Mouse (Mus musculus): ENCODE measurements around the gene Slc5a5.

Gene Slc5a5

DNA sequence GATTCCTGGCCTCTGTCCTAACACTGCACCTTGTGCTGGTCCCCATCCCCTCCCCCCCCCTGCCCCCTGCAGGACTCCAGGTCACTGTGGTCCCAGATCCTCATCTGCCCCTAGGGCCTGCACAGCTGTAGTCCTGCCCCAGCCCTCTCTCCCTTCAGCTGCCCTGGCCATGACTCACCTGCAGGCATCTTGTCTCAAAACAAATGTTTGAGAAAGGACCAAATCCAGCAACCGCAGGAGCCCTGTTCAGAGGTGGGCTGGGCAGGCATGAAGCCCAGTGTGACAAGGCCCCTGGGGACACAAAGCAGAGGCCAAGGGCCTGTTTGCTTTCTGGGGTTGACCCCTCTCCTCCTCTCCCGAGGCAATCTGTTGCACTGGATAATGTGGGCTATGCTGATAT is 14.4 kb downstream of the Slc5a5 start:
- DNase-seq: no peak

DNA sequence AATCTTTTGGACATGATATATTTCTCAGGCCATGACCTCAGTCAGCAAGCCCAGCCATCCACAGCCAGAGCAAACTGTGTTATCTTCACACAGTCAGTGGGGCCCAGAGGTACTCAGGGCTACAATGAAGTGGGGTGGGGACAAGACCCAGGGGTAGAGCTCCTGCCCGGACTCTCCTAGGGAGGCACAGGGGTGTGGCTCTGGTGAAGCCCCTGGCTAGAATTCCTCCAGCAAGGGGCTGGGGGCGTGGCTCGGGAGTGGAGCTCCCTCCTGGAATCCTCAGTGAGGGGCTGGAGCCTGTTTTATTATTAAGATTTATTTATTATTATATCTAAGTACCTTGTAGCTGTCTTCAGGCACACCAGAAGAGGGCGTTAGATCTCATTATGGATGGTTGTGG is 16.2 kb downstream of the Slc5a5 start:
- no peak for DNase-seq

DNA sequence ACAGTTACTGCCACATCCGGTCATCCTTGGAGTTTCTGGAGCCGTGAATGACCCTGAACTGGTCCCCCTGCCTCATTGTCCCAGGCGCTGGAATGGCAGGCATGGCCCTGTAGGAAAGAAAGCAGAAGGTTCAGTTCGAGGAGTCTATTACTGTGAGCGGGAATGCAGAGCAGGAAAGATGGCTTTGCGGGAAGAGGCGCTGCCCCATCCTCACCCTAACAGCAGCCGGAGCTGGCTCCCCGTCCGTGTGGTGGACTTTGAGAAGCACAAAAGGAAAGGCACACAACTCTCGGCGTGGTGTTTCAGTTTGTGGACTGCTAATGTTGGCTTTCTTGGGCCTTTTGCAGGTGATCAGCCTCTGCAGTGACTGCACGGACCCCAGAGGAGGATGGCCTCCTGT is 18.1 kb downstream of the Slc5a5 start:
- DNase-seq: no peak

DNA sequence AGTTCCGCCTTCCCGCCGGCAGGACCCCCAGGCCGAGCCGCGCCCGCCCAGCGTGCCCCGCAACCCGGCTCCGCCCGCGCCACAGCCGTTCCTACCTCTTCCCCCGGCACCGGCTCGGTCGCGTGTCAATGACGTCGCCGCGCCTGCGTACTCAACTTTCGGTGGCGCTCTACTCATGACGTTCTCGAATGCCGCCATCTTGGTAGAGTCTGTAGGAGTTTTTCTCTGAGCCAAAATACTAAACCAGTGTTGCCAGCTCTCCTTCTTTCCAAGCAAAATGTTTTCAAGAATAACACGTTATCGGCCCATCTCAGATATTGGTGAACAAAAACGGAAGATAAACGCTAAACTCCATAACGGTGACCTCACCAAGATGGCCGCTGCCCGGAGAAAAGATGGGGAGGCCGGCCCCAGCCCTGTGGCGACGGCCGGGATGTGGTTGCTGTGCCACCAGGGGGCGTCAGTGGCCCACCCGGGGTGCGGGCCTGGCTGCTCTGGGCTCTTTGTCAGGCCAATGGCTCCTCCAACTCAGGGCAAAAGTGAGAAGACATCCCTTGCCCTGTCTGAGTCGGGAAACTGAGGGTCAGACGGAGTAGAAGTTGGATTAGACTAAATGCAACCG is 19.1 kb downstream of the Slc5a5 start, which contains the start of gene Ccdc124:
TSS of gene Ccdc124 (minus strand) at position 572 of the 622 bp plus-strand sequence.
- peak; percentile 96 for DNase-seq

DNA sequence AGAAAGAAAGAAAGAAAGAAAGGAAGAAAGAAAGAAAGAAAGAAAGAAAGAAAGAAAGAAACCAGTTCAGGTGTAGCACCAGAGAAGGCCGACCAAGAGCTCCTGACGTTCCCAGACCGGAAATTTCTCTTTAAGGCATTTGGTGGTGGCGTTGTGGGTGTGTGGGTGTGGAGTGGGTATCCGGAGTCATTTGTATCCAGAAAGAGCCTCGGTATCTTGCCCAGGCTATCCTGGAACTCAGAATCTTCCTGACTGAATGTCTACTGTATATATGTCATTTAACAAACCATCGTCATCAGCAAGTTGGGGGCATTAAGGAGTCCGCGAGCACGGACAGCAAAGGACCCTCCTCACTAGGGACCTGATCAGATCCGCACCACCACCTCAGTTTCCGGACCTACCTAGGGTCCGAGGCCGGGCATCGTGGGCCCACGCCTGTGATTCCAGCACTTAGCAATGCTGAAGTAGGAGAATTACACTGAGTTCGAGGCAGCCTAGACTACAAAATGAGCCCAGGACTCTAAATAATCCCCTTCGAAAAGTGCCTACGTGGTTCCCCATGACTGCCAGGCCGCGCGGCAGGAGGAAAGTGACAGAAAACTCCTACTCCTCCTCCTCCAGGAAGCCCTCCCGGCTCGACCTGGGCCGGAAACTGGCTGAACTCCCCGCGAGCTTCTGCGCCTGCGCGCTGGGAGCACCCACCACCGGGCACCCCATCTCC is 19.8 kb downstream of the Slc5a5 start:
- DNase-seq: no peak

DNA sequence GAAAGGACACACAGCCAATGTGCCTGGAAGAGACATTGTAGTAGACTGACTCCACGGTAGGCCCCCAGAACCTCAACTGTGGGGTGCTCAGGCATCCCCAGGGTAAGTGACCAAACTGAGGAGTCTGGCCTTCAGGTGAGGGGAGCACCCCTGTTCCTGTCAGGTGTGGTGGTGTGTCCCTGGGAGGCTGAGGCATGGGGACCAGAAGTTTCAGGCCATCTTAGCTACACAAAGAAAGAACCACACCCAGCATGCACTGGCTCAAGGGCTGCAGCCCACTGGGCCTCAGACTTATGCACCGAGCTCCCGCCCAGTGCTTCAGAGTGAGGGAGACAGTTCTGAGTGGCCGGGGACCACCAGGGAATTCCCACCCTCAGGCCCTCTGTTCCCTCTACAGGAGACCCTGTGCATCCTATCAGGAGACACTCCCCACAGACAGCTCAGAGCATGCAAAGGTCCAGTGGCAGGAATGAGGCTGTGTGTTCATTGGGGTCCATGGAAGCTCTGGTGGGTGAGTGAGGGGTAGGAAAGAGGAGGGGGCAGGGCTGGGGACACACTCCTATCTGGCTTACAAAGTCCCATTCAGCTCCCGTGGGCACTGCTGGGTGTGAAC is 21.3 kb downstream of the Slc5a5 start:
- no peak for DNase-seq

DNA sequence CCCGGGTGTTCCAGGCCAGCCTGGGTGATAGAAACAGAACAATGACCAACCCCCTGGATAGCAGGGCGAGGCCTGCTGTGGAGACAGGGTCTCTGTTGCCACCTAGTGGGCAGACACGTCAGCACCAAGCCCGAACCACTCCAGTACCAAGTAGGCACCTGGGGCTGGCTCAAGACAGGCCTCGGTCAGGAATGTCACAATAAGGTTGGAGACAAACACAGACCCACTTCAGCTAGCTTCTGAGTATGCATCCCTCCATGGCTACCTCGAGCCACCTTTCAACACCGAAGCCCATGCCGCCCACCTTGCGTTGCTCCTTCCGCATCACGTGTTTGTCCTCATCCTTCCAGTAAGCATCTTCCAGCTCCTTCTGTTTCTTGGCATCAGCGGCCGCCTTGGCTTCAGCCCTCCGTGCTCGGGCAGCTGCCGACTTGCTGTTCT is 22.9 kb downstream of the Slc5a5 start:
- DNase-seq: peak; percentile 91

DNA sequence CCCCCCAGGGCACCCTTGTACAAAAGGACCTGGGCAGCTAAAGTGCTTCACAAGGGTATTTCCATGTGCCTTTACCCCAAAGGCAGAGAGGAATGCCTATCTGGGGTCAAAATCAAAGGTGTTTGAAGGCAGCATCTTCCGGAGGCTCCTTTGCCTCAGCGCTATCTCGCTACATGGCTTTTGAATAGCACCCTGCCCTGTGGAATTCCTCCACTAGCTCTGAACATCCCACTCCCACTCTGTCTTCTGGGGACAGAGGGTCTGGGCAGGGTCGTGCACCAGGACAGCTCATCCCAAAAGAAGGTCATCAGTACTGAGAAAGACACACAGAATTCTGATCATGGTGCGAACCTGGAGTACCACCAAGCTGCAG is 23.4 kb downstream of the Slc5a5 start:
- DNase-seq: no peak

DNA sequence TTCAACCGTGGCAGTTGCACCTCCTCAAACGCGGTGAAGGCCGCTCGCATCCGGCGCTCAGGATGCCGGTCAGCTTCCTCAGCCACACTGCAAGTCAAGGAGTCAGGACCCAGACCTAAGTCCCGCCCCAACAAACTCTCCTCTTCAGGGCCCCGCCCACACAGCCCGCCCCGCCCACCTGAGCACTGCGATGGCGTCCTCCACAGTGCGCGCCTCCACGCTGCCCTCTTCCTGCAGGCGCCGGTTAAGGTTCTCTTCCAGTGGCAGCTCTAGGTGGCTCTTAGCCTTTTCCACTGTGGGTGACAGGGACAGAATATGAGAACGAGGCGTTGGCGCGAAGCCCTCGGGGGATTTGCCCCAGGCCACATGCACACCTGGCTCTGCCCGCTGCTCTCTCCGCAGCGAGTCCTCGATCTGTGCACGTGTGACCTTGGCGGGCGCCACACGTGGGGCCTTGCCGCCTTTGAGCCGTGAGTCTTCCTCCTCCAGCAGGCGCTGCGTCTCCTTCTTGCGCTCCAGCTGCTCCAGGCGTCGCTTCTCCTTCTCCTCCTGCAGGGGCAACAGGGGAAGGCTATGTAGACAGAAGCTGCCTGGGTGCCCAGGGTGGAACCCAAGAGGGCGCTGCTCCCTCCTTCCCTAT is 23.9 kb downstream of the Slc5a5 start:
- peak; percentile 75 for DNase-seq

DNA sequence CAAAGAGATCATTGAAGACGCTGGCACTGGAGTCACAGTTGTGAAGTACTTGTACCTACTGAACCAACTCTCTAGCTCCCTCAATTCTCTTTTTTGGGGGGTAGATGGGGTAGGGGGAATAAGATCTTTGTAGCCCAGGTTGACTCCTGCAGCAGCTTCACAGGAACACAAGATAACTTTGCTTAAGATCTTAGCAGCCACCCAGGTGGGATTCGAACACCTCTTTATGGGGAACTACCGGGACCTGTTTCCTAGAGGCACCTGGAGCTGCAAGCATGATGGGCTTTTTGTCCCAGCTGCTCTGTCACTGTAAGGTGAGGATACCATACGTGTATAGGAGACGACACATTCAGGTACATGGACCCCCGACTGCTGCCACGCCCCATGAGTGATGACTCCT is 26.0 kb downstream of the Slc5a5 start:
- DNase-seq: no peak

DNA sequence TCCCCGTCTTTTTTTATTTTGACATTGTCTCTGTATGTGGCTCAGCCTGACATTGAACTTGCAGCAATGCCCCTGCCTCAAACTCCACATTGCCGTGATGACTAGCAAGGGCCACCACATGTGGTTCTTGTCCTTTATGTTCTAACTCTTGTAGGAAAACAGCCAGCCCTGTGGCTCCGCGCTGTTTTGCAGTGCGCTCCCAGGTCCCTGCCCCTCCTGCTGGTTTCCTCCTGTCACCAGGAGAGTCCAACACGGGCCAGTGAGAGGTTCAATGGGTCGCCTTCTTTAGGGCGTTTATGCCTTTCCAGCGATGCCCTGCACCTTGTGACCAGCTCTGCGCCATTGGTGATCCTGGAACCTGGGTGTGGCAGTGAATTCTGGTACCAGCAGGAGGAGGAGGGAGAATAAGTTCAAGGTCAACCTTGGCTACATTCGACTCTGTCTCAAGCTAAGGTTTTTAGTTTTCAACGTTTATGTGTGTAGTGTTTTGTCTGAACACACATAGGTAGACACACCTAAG is 26.5 kb downstream of the Slc5a5 start:
- DNase-seq: no peak

DNA sequence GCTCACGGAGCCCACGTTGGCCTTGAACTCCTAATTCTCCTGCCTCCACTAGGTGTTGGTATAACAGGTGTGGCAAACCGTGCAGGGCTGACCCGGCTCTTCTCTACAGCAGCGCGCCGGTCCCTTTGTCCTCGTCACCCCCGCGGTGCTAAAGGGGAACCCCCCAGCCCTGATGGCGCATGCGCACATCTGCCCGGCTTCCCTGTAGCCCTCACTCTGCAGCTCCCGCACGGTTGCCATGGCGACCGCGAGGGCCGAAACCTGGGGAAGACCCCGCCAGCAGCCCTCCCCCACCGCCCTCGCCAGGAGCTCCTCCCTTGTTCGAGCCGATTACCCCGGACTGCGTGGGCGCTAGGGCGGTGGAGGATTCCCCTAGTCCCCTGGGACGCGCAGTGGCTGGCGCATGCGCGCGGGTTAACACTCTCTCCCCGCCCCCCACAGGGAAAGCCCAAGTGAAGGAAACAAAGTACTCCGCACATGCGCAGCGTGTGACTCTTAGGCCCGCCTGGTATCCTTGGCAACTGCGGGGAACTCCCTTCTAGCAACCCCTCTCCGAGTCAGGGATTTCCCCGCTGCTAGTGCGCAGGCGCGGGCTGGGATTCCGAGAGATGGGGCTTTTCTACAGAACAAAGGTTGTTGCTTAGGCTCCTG is 27.1 kb downstream of the Slc5a5 start:
- peak; percentile 100 for DNase-seq

DNA sequence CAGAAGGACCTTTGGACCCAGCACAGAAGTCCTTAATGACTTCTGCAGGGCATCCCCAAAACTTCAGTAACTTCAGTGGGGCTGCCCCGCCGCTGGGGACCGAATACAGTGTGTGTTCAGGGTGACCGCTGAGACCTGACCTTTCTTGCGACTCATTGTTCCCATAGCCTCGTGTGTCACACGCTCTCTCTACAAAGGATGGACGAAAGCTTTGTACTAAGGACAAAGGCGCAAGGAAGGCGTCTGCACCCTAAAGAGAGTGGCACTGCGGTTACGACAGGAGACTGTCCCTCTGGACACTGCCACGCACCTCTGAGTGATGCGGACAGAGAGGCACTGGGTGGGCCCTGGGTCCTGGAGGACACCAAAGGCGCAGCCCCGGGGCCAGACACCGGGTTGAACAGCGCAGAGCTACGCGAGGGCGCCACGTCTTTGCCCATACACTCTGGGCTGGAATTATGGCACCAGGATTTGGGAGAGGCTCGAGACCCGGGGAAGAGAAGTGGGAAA is 27.8 kb downstream of the Slc5a5 start:
- DNase-seq: no peak

DNA sequence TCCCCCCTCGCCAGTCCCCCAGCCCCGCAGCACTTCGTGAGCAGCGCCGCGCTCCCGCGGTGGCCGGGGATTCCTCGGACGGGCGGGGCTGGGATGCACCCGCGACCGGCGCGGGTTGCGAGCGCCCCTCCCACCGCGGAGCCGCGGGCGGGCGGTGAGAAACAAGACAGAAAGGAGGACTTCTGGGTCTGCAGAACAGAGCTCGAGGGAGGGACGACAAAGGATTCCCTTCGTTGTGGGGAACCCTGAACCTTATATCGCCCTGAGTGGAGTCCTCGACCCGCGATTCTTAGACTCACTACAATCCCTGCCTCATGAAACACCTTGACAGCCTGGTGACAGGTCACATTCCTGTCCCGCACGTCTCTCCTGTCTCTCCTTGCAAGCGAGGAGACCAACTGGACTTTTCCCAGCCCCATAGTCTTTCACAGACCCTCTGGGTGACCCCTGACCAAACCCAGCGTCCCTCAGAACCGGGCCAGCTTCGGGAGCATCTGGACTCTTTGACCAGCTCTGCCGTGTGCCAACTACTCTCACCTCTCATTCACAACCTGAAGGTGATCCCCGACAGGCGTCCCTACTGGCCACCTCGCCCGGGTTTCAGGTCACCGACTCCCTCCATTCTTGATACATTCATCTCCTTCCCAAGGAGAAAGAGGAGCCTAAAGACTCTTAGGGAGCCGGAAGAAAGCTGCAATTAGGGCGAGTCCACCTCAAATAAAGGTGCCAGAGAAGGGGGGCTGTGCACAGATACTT is 28.4 kb downstream of the Slc5a5 start:
- DNase-seq: no peak

DNA sequence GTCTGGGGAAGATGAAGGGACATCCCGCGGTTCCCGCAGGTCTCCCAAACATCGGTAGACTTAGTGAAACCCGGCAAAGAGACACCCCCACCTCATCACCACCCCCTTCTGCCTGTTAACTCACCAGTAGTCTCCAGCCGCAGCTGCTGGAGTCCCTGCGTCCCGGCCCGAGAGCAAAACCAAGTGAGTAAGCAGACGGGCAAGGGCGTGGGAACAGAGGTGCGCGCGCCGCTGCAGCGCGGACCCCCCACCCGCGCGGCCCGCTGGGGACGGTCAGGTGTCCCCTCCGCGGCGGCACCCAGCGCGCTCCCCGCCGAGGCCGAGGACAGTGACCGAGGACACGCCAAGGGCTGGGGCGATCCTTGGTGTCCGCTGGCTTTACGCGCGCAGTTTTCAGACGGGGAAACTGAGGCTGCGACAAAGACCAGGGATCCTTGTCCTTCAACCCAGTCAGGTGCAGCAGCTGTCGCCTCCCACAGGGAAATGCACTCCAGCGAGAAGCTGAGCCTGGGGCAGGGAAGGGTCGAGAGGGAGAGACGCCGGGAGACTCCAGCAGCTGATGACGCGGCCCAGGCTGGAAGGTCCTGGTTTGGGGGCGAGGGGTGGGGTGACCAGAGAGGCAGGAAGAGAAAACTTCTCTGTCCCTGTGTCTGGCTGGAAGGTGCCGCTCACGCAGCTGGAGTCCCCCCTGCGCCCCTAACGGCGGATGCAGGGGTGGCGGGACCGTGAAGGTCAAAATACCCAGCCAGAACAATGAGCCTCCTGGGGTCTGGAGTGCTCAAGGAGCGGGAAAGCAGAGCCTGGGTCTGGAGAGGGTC is 29.5 kb downstream of the Slc5a5 start, which contains the start of gene Kcnn1:
TSS of gene Kcnn1 (minus strand) at position 435 of the 818 bp plus-strand sequence.
- no peak for DNase-seq

DNA sequence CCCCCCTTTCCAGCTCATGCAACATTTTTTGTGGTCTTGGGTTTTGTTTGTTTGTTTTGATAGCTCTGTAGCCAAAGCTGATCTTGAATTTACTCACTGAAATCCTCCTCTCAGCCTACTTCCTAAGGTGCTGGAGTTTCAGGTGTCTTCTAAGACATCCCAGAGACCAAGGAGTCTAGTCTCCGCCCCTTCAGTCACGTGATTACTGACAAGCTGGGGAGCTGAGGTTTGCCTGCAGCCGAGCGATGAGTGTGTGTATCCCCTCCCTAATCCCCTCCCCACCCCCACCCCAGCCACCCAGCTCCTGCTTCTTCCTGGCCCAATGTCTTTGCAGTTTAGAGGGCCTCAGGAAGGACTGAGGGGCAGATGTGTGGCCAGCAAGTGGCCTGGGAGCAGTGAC is 35.0 kb downstream of the Slc5a5 start:
- no peak for DNase-seq

DNA sequence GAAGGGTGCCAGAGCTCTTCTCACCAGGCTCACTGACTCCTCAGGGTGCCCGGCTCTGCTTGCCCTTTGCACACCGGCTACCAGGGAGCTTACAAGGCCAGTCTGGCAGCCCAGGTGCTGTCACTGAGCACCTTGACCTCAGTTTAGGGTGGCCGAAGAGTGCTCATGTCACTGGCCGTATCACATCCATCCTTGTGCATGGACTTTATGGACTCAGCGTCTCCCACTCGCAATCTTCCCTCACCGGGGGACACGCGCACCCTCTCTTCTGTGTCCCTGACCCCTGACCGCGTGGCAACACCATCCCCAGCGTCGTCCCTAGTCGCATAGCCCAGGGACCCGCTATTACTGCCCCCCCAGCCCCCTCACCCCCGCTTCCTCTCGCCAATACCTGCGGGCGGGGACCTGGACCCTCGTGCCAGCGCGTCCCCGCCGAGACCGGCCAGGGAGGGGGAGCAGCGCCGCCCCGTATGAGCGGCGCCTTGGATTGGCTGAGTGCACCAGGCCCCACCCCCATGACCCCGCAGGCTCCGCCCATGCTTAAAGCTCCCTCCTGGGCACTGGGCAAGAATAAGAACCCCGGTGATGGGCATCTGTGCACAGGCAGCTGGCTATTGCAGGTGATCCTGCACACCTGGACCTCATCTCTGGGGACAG is 35.9 kb downstream of the Slc5a5 start:
- peak; percentile 79 for DNase-seq

DNA sequence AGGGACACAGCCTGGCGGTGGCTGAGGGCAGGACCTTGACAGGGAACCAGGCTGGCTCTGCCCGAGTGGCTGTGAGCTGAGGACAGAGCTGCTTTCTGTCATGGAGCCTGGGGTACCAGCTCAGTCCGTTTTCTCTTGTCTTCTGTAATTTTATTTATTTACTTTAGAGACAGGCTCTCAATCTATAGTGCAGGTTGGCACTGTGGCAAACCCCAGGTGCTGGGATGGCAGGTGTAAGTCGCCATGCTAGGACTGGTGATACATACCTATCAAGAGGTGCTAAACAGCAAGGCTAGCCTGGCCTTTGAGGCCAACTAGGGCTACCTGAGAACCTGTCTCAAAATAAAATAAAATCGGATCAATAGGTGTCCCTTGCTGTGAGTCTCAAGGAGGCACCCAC is 36.5 kb downstream of the Slc5a5 start:
- no peak for DNase-seq

DNA sequence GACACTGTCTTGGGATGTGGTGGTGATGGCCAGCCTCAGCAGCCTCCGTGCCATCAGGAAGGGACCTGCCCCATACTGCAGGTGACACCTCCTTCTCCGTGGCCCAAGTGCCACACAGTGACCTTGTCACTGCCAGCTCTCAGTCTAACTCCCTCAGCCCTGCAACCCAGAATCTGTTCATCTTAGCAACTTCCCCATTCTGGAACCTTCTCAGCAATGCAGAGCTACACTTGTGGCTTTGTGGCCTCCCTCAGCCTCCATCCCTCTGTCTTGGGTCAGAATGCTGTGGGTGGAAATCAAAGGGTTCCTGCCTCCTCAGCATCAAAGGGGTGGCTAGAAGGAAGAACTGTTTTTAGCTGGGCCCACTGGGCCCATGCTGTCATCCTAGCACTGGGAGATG is 38.7 kb downstream of the Slc5a5 start:
- peak; percentile 45 for DNase-seq

DNA sequence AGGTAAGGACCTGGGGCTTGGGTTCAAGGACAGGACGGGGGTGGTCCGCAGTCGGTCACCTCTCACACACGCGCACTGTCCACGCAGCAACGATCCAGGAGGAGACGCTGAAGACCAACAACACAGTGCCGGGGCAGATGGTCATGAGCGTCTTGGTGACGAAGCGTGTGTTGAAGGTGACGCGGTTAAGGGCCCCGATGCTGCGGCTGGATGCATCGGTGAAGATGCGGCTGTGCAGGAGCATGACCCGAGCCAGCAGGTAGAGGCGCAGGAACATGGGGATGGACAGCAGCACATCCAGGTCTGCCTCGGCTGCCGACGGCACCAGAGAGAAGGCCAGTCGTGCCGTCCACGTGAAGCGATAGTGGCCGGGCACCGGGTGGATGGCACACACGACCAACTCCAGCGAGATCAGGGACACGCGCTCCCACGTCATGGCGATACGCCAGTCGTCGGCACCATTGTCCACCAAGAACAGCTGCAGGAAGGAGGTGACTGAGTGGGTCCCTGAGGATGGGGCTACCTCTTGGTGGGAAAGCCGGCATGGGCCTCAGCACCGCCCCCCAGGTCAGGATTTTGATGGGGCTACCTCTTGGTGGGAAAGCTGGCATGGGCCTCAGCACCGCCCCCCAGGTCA is 39.8 kb downstream of the Slc5a5 start:
- DNase-seq: no peak

Measured in lung, postnatal 36 days (tissue).